Mouse (Mus musculus) gastrocnemius, postnatal 4 days (tissue): ENCODE results near the gene Ern1. TPM values are rescaled to one million over a fixed set of nuclear protein-coding genes. Genes with fewer than 3 reads are reported as not detected.
"Not testable (repeated sequence)": the region's sequence is repeated elsewhere in the genome, so short reads cannot be mapped to it uniquely, and the experiment has no call there.

Source experiments
- DNase-seq, 2 experiments: peaks; one replicate each; pipeline ENCODE4 v3.0.0; 2021 to 2022; ENCODE audit warnings: low spot score in 2 of 2, mixed read lengths in 2 of 2
- total RNA-seq, 2 experiments: library from RNA; stranded (reverse); gene quantifications; 2 replicates each; pipeline ENCODE4 v1.2.3; 2021

Ern1 gene
- total RNA-seq, 2 experiments from 2014 or later: 7.1 to 10.3 TPM

GRCm38 (mm10) chr11:106482867-106483266 lies 4.8 kb downstream of the Ern1 start:
- DNase-seq: no peak

- no peak for DNase-seq
These were observed 6.0 kb downstream of the Ern1 start for GRCm38 (mm10) chr11:106481651-106482050.

GRCm38 (mm10) chr11:106480530-106480885 lies 7.1 kb downstream of the Ern1 start:
- DNase-seq: no peak

GRCm38 (mm10) chr11:106479619-106480529 lies 7.8 kb downstream of the Ern1 start:
- DNase-seq: no peak

GRCm38 (mm10) chr11:106478745-106479144 lies 8.9 kb downstream of the Ern1 start:
- DNase-seq: no peak

- DNase-seq: no peak
These were observed 10.0 kb downstream of the Ern1 start for GRCm38 (mm10) chr11:106477505-106478160.

- DNase-seq: no peak
These were observed 12.3 kb downstream of the Ern1 start for GRCm38 (mm10) chr11:106475309-106475708.

- DNase-seq: no peak
These were observed 16.0 kb downstream of the Ern1 start for GRCm38 (mm10) chr11:106471629-106472028.

GRCm38 (mm10) chr11:106468509-106468908 lies 19.1 kb downstream of the Ern1 start:
- DNase-seq: no peak

GRCm38 (mm10) chr11:106465932-106466331 lies 21.7 kb downstream of the Ern1 start:
- DNase-seq: no peak

- DNase-seq: no peak
These were observed 22.1 kb downstream of the Ern1 start for GRCm38 (mm10) chr11:106465545-106465903.

GRCm38 (mm10) chr11:106464681-106465544 lies 22.7 kb downstream of the Ern1 start:
- no peak for DNase-seq

- DNase-seq: no peak
These were observed 23.8 kb downstream of the Ern1 start for GRCm38 (mm10) chr11:106463845-106464244.

- no peak for DNase-seq
These were observed 25.3 kb downstream of the Ern1 start for GRCm38 (mm10) chr11:106462309-106462708.

GRCm38 (mm10) chr11:106461145-106461932 lies 26.3 kb downstream of the Ern1 start:
- no peak for DNase-seq

- DNase-seq: no peak
These were observed 27.0 kb downstream of the Ern1 start for GRCm38 (mm10) chr11:106460671-106461070.

GRCm38 (mm10) chr11:106458540-106458939 lies 29.1 kb downstream of the Ern1 start:
- DNase-seq: no peak

GRCm38 (mm10) chr11:106443646-106444045 lies 44.0 kb downstream of the Ern1 start:
- DNase-seq: no peak

- not testable (repeated sequence) for DNase-seq
These were observed 45.1 kb downstream of the Ern1 start for GRCm38 (mm10) chr11:106442564-106442963.

- DNase-seq: no peak
These were observed 47.3 kb downstream of the Ern1 start for GRCm38 (mm10) chr11:106440318-106440717.

GRCm38 (mm10) chr11:106439355-106439754 lies 48.3 kb downstream of the Ern1 start:
- DNase-seq: no peak
